Mouse (Mus musculus): ENCODE measurements around the gene Chrna1. TPM values are rescaled to one million over a fixed set of nuclear protein-coding genes. Genes with fewer than 3 reads are reported as not detected.

The Chrna1 gene
- polyA plus RNA-seq, 1 experiment from 2014 or later = 0.20 TPM

DNA sequence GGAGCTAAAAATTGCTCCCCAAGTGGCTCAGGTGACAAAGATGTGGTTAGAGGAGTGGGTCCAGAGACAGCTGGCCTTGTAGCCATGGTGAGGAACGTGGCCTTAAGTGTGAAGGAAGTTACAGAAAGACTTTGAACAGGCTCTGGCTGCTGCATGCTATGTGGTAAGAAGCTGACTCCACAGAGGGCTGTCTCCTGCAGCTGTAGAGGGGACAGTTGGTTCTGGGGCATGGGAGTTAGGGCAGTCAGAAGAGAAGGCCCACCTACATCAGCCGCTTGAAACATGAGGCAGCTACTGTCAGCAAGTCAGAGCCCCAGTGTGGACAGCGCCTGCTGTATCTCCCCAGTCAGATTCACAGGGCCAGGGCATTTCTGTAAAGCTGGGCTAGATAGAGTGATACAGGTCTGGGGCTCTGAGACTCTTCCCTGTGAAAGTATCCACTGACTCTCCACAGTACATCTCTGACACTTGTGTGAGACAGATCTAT, 29.6 kb upstream of the Chrna1 start:
- Histone ChIP-seq H3K27ac (ENCODE audit: low read depth) (no peak overlapping the region), H3K9me3 (ENCODE audit: control insufficient read depth, low read length) (no peaks in the 10 kb centered on the region), H3K4me1 (replicated peaks; ENCODE audit: control insufficient read depth, insufficient read depth, low read length) (no peaks in the 10 kb centered on the region), H3K4me2 (ENCODE audit: low read length) (no peak overlapping the region), H3K4me3 (ENCODE audit: low read depth, low read length) (no peak overlapping the region), H3K27me3 (replicated peaks; ENCODE audit: control insufficient read depth, insufficient read depth, low read length) (no peaks in the 10 kb centered on the region), H3K36me3 (ENCODE audit: control insufficient read depth, insufficient read depth, low read length) (peaks cover 11% of the 10 kb centered on the region), H3K9ac (ENCODE audit: low read length) (no peak overlapping the region)
- ATAC-seq (replicated peaks; ENCODE audit: low FRiP score, low TSS enrichment, low read depth) = no peak
- DNase-seq (ENCODE audit: low spot score) = peak; percentile 36
- 85% methylated on average over 3 of the region's 3 CpGs for WGBS

- H3K9ac ChIP-seq (ENCODE audit: low read length) = no peak overlapping the region
- ATAC-seq (replicated peaks; ENCODE audit: low FRiP score, low TSS enrichment, low read depth) = no peak
- no peak overlapping the region for H3K4me3 ChIP-seq (ENCODE audit: low read depth, low read length)
- H3K27ac ChIP-seq (ENCODE audit: low read depth) = no peak overlapping the region
- no peaks in the 10 kb centered on the region for H3K9me3 ChIP-seq (ENCODE audit: control insufficient read depth, low read length)
- WGBS = 73% methylated on average over 5 of the region's 5 CpGs
- H3K36me3 ChIP-seq (ENCODE audit: control insufficient read depth, insufficient read depth, low read length) = peaks cover 6% of the 10 kb centered on the region
- H3K27me3 ChIP-seq (replicated peaks; ENCODE audit: control insufficient read depth, insufficient read depth, low read length) = no peaks in the 10 kb centered on the region
- no peaks in the 10 kb centered on the region for H3K4me1 ChIP-seq (replicated peaks; ENCODE audit: control insufficient read depth, insufficient read depth, low read length)
- peak; percentile 36 for DNase-seq (ENCODE audit: low spot score)
- no peak overlapping the region for H3K4me2 ChIP-seq (ENCODE audit: low read length)
Observed at GRCm38 (mm10) chr2:73609067-73609723, 29.1 kb upstream of the Chrna1 start.

GRCm38 (mm10) chr2:73608391-73608790, 28.3 kb upstream of the Chrna1 start:
- Histone ChIP-seq H3K9ac (ENCODE audit: low read length) (no peak overlapping the region), H3K27me3 (replicated peaks; ENCODE audit: control insufficient read depth, insufficient read depth, low read length) (no peaks in the 10 kb centered on the region), H3K36me3 (ENCODE audit: control insufficient read depth, insufficient read depth, low read length) (peaks cover 4% of the 10 kb centered on the region; the same call in 1 of the 2 replicates), H3K4me2 (ENCODE audit: low read length) (no peak overlapping the region), H3K4me1 (replicated peaks; ENCODE audit: control insufficient read depth, insufficient read depth, low read length) (no peaks in the 10 kb centered on the region), H3K4me3 (ENCODE audit: low read depth, low read length) (no peak overlapping the region), H3K9me3 (ENCODE audit: control insufficient read depth, low read length) (no peaks in the 10 kb centered on the region), H3K27ac (ENCODE audit: low read depth) (no peak overlapping the region)
- 66% methylated on average over 6 of the region's 6 CpGs for WGBS
- DNase-seq (ENCODE audit: low spot score) (peak; percentile 23), ATAC-seq (replicated peaks; ENCODE audit: low FRiP score, low TSS enrichment, low read depth) (no peak)

- Histone ChIP-seq H3K4me3 (ENCODE audit: low read depth, low read length) (no peak overlapping the region), H3K4me1 (replicated peaks; ENCODE audit: control insufficient read depth, insufficient read depth, low read length) (no peaks in the 10 kb centered on the region), H3K9ac (ENCODE audit: low read length) (no peak overlapping the region), H3K9me3 (ENCODE audit: control insufficient read depth, low read length) (no peaks in the 10 kb centered on the region), H3K27ac (ENCODE audit: low read depth) (no peak overlapping the region), H3K36me3 (ENCODE audit: control insufficient read depth, insufficient read depth, low read length) (peaks cover 3% of the 10 kb centered on the region; the same call in 1 of the 2 replicates), H3K27me3 (replicated peaks; ENCODE audit: control insufficient read depth, insufficient read depth, low read length) (no peaks in the 10 kb centered on the region), H3K4me2 (ENCODE audit: low read length) (no peak overlapping the region)
- ATAC-seq (replicated peaks; ENCODE audit: low FRiP score, low TSS enrichment, low read depth) (no peak), DNase-seq (ENCODE audit: low spot score) (peak; percentile 51)
- WGBS = 21% methylated on average over 4 of the region's 4 CpGs
Observed at GRCm38 (mm10) chr2:73607609-73608008, 27.5 kb upstream of the Chrna1 start.

DNA sequence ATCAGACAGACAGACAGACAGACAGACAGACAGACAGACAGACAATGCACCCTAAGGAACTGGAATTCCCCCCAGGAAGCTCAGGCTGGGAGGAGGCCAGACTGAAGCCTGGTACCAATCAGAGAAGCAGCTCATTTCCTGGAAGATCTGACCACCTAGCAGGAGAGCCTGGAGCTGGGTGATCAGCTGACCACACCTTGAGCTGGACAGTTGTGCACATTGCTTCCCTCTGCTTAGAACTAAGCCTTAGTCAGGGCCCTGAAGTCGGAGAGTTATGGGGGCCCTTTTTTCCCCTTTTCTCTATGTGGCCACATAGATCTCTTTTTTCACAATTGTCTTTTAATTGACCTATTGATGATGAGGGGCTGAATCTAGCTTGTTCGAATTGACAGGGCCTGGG, 27.0 kb upstream of the Chrna1 start:
- no peaks in the 10 kb centered on the region for H3K36me3 ChIP-seq (ENCODE audit: control insufficient read depth, insufficient read depth, low read length)
- H3K4me1 ChIP-seq (replicated peaks; ENCODE audit: control insufficient read depth, insufficient read depth, low read length) = no peaks in the 10 kb centered on the region
- no peak overlapping the region for H3K27ac ChIP-seq (ENCODE audit: low read depth)
- H3K4me3 ChIP-seq (ENCODE audit: low read depth, low read length) = no peak overlapping the region
- no peak for DNase-seq (ENCODE audit: low spot score)
- H3K9ac ChIP-seq (ENCODE audit: low read length) = no peak overlapping the region
- H3K27me3 ChIP-seq (replicated peaks; ENCODE audit: control insufficient read depth, insufficient read depth, low read length) = no peaks in the 10 kb centered on the region
- H3K4me2 ChIP-seq (ENCODE audit: low read length) = no peak overlapping the region
- H3K9me3 ChIP-seq (ENCODE audit: control insufficient read depth, low read length) = no peaks in the 10 kb centered on the region
- WGBS = 62% methylated on average over 2 of the region's 2 CpGs
- no peak for ATAC-seq (replicated peaks; ENCODE audit: low FRiP score, low TSS enrichment, low read depth)

DNA sequence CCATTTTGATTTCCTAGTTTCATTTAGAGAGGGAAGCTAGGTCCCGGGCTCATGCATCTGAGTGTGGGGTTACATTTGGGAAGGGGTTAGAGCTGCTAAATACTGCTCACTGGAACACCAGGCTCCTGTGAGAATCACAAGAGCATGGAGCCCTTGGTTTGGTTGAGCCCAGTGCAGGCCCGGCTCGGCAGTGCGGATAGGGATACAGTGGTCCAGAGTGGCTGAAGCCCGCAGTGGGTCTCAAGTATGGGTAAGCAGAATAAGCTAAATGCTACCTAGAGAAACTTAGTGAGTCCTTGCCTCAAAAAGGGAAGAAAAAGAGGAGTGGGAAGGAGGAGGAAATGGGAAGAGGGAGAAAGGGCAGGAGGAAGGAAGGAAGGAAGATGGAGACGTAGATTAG, 26.5 kb upstream of the Chrna1 start:
- DNase-seq (ENCODE audit: low spot score) (no peak), ATAC-seq (replicated peaks; ENCODE audit: low FRiP score, low TSS enrichment, low read depth) (no peak)
- Histone ChIP-seq H3K27me3 (replicated peaks; ENCODE audit: control insufficient read depth, insufficient read depth, low read length) (no peaks in the 10 kb centered on the region), H3K4me3 (ENCODE audit: low read depth, low read length) (no peak overlapping the region), H3K4me2 (ENCODE audit: low read length) (no peak overlapping the region), H3K36me3 (ENCODE audit: control insufficient read depth, insufficient read depth, low read length) (no peaks in the 10 kb centered on the region), H3K27ac (ENCODE audit: low read depth) (no peak overlapping the region), H3K4me1 (replicated peaks; ENCODE audit: control insufficient read depth, insufficient read depth, low read length) (no peaks in the 10 kb centered on the region), H3K9ac (ENCODE audit: low read length) (no peak overlapping the region), H3K9me3 (ENCODE audit: control insufficient read depth, low read length) (no peaks in the 10 kb centered on the region)
- WGBS = 95% methylated on average over 6 of the region's 6 CpGs

DNA sequence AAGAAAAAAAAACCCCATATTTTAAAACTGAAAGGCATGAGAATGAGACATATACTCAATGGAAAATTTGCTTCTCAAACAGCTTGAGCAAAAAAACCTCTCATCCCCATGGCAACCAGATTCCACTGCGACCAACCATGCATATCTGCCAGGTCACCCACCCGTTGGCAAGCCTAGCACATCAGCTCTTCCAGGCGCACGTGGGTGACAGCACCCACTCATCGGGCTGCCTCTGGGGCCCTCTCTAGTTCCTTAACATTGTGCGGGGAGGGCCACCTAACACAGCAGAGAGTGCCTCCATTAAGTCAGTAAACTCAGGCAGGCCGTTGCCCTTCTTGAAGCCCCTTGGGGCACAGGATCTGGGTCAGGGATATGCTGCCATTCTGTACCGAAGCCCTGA, 24.9 kb upstream of the Chrna1 start:
- no peak for DNase-seq (ENCODE audit: low spot score)
- no peaks in the 10 kb centered on the region for H3K4me1 ChIP-seq (replicated peaks; ENCODE audit: control insufficient read depth, insufficient read depth, low read length)
- 69% methylated on average over 8 of the region's 8 CpGs for WGBS
- H3K27me3 ChIP-seq (replicated peaks; ENCODE audit: control insufficient read depth, insufficient read depth, low read length) = no peaks in the 10 kb centered on the region
- no peak for ATAC-seq (replicated peaks; ENCODE audit: low FRiP score, low TSS enrichment, low read depth)
- H3K4me2 ChIP-seq (ENCODE audit: low read length) = no peak overlapping the region
- H3K9me3 ChIP-seq (ENCODE audit: control insufficient read depth, low read length) = no peaks in the 10 kb centered on the region
- H3K4me3 ChIP-seq (ENCODE audit: low read depth, low read length) = no peak overlapping the region
- H3K36me3 ChIP-seq (ENCODE audit: control insufficient read depth, insufficient read depth, low read length) = no peaks in the 10 kb centered on the region
- no peak overlapping the region for H3K27ac ChIP-seq (ENCODE audit: low read depth)
- H3K9ac ChIP-seq (ENCODE audit: low read length) = no peak overlapping the region

GRCm38 (mm10) chr2:73604579-73604978, 24.4 kb upstream of the Chrna1 start:
- Histone ChIP-seq H3K4me3 (ENCODE audit: low read depth, low read length) (no peak overlapping the region), H3K4me2 (ENCODE audit: low read length) (no peak overlapping the region), H3K4me1 (replicated peaks; ENCODE audit: control insufficient read depth, insufficient read depth, low read length) (no peaks in the 10 kb centered on the region), H3K9me3 (ENCODE audit: control insufficient read depth, low read length) (no peaks in the 10 kb centered on the region), H3K36me3 (ENCODE audit: control insufficient read depth, insufficient read depth, low read length) (no peaks in the 10 kb centered on the region), H3K27me3 (replicated peaks; ENCODE audit: control insufficient read depth, insufficient read depth, low read length) (no peaks in the 10 kb centered on the region), H3K9ac (ENCODE audit: low read length) (no peak overlapping the region), H3K27ac (ENCODE audit: low read depth) (no peak overlapping the region)
- 81% methylated on average over 2 of the region's 2 CpGs for WGBS
- DNase-seq (ENCODE audit: low spot score) (no peak), ATAC-seq (replicated peaks; ENCODE audit: low FRiP score, low TSS enrichment, low read depth) (no peak)

DNA sequence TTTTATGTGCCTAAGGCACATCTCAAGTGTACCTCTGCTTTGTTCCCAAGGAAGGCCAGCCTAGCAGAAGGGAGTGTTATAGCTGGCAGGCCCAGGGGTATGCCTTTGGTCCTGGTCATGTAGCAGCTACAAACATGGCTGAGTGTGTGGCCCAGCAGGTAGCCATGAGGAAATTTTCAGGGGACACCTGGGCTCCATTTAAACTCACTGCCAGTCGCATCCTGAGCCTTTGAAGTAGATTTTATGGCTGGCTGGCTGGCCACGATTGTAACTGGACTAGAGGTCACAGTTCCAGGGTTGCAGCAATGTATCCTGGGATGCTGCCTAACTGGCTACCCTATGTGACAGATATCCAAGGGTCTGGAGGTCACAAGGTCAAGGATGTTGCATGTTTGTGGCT, 20.5 kb upstream of the Chrna1 start:
- Histone ChIP-seq H3K4me3 (ENCODE audit: low read depth, low read length) (no peak overlapping the region), H3K9ac (ENCODE audit: low read length) (no peak overlapping the region), H3K9me3 (ENCODE audit: control insufficient read depth, low read length) (no peaks in the 10 kb centered on the region), H3K27me3 (replicated peaks; ENCODE audit: control insufficient read depth, insufficient read depth, low read length) (no peaks in the 10 kb centered on the region), H3K4me1 (replicated peaks; ENCODE audit: control insufficient read depth, insufficient read depth, low read length) (peaks cover 8% of the 10 kb centered on the region; the same call in 1 of the 2 replicates), H3K27ac (ENCODE audit: low read depth) (no peak overlapping the region), H3K36me3 (ENCODE audit: control insufficient read depth, insufficient read depth, low read length) (no peaks in the 10 kb centered on the region), H3K4me2 (ENCODE audit: low read length) (no peak overlapping the region)
- 50% methylated on average over 2 of the region's 2 CpGs for WGBS
- DNase-seq (ENCODE audit: low spot score) = no peak
- no peak for ATAC-seq (replicated peaks; ENCODE audit: low FRiP score, low TSS enrichment, low read depth)

All from intestine, embryonic 14.5 days (tissue).